In genomic region chr1:168057479-168057878, GRCm38 (mm10) we compare ENCODE assay signal across 26 mouse cellular contexts.
DNase-seq lines count a peak whose midpoint lies in the region; ATAC-seq and TF ChIP-seq lines count a peak whose summit lies in the region.
"Had no signal": no experiment of that assay in that cellular context is flagged by ENCODE, and none has a peak within 500 bp of the region (broad histone marks: within the 10 kb centered on the region; RNA-seq: fewer than 3 reads in every experiment).

No protein-coding gene starts in this region.

- DNase-seq in heart, adult 11 months, result peak; percentile 87
- DNase-seq in heart, postnatal 10 days, result no peak
- no peak for DNase-seq in lung, postnatal 0 days (ENCODE audit: low spot score)
- DNase-seq in lung, postnatal 4 days, result no peak
- DNase-seq in midbrain, postnatal 0 days (ENCODE audit: low spot score), result peak; percentile 22
- DNase-seq in midbrain, embryonic 14.5 days, result no peak
- DNase-seq in lung, postnatal 36 days, result peak; percentile 44
- DNase-seq: adrenal gland, adult 2 months; cerebellum, adult 8-10 months; cerebellum, postnatal 36 days; gastrocnemius, postnatal 14 days; heart, postnatal 36 days; kidney, adult 18-20 months; kidney, postnatal 36 days; thymus, postnatal 4 days had no signal

- WGBS in lung, postnatal 0 days, result 68% methylated on average over 9 of the region's 9 CpGs
- 49% methylated on average over 9 of the region's 9 CpGs for WGBS in midbrain, postnatal 0 days
- 53% methylated on average over 9 of the region's 9 CpGs for WGBS in midbrain, embryonic 14.5 days
- WGBS in intestine, embryonic 16.5 days, result 80% methylated on average over 9 of the region's 9 CpGs

- ATAC-seq in lung, postnatal 0 days, result 0 out of 2 replicates have a peak, but pooled peaks have one; percentile 28
- ATAC-seq in midbrain, postnatal 0 days (ENCODE audit: low FRiP score), result no peak
- ATAC-seq in midbrain, embryonic 14.5 days (ENCODE audit: low FRiP score, low TSS enrichment), result no peak
- no peak for ATAC-seq in intestine, embryonic 16.5 days
- ATAC-seq: activated CD4-positive, CD25-positive, alpha-beta regulatory T cell, adult 4 months; forebrain, embryonic 13.5 days; inflammation-experienced regulatory T-cells, adult 6 months had no signal

- H3K4me3 ChIP-seq in lung, postnatal 0 days (ENCODE audit: low read depth, low read length), result no peak overlapping the region
- H3K4me3 ChIP-seq in midbrain, postnatal 0 days (ENCODE audit: low read depth, low read length), result no peak overlapping the region
- no peak overlapping the region for H3K4me3 ChIP-seq in midbrain, embryonic 14.5 days (replicated peaks; ENCODE audit: low read depth, low read length)
- H3K4me3 ChIP-seq in intestine, embryonic 16.5 days (ENCODE audit: low read length), result no peak overlapping the region
- H3K4me3 ChIP-seq: forebrain, embryonic 13.5 days; heart, embryonic 15.5 days; kidney, embryonic 15.5 days; layer of hippocampus, adult 2 months; limb, embryonic 13.5 days had no signal

- no peaks in the 10 kb centered on the region for H3K27me3 ChIP-seq in lung, postnatal 0 days (replicated peaks; ENCODE audit: insufficient read depth, low read length)
- H3K27me3 ChIP-seq in midbrain, postnatal 0 days (ENCODE audit: insufficient read depth, low read length), result no peaks in the 10 kb centered on the region
- no peaks in the 10 kb centered on the region for H3K27me3 ChIP-seq in midbrain, embryonic 14.5 days (ENCODE audit: control insufficient read depth, insufficient read depth, low read length)
- H3K27me3 ChIP-seq in intestine, embryonic 16.5 days (replicated peaks; ENCODE audit: control insufficient read depth, insufficient read depth, low read length), result no peaks in the 10 kb centered on the region
- H3K27me3 ChIP-seq: forebrain, embryonic 13.5 days; heart, embryonic 15.5 days; kidney, embryonic 15.5 days had no signal

- no peak overlapping the region for H3K9ac ChIP-seq in lung, postnatal 0 days (replicated peaks; ENCODE audit: low read depth)
- no peak overlapping the region for H3K9ac ChIP-seq in midbrain, postnatal 0 days (replicated peaks; ENCODE audit: low read length, poor library complexity, severe bottlenecking)
- H3K9ac ChIP-seq in midbrain, embryonic 14.5 days (replicated peaks; ENCODE audit: low read length), result no peak overlapping the region
- no peak overlapping the region for H3K9ac ChIP-seq in intestine, embryonic 16.5 days (ENCODE audit: low read depth, low read length)
- H3K9ac ChIP-seq: forebrain, embryonic 13.5 days; heart, embryonic 15.5 days; hindbrain, embryonic 14.5 days; kidney, embryonic 15.5 days; limb, embryonic 13.5 days had no signal

- TF ChIP-seq EP300 in lung, postnatal 0 days (IDR thresholded peaks at IDR 0.05), result no peak

- no peak overlapping the region for H3K27ac ChIP-seq in lung, postnatal 0 days (ENCODE audit: low read length)
- no peak overlapping the region for H3K27ac ChIP-seq in midbrain, postnatal 0 days (ENCODE audit: low read depth, low read length)
- H3K27ac ChIP-seq in midbrain, embryonic 14.5 days (replicated peaks; ENCODE audit: low read depth, low read length), result no peak overlapping the region
- H3K27ac ChIP-seq in intestine, embryonic 16.5 days (ENCODE audit: low read length), result no peak overlapping the region
- H3K27ac ChIP-seq: forebrain, embryonic 13.5 days; heart, embryonic 15.5 days; hindbrain, embryonic 14.5 days; kidney, embryonic 15.5 days; layer of hippocampus, adult 2 months; limb, embryonic 13.5 days; macrophage had no signal

- no peaks in the 10 kb centered on the region for H3K9me3 ChIP-seq in lung, postnatal 0 days (ENCODE audit: low read length)
- H3K9me3 ChIP-seq in midbrain, postnatal 0 days (ENCODE audit: low read length), result no peaks in the 10 kb centered on the region
- H3K9me3 ChIP-seq in midbrain, embryonic 14.5 days (ENCODE audit: control insufficient read depth, low read length), result no peaks in the 10 kb centered on the region
- H3K9me3 ChIP-seq in intestine, embryonic 16.5 days (ENCODE audit: control insufficient read depth, low read length), result no peaks in the 10 kb centered on the region
- H3K9me3 ChIP-seq: forebrain, embryonic 13.5 days; heart, embryonic 15.5 days; kidney, embryonic 15.5 days; limb, embryonic 13.5 days had no signal

- TF ChIP-seq CTCF in lung, postnatal 0 days (IDR thresholded peaks at IDR 0.05), result no peak
- TF ChIP-seq CTCF in midbrain, postnatal 0 days (IDR thresholded peaks at IDR 0.05), result no peak

- H3K36me3 ChIP-seq in lung, postnatal 0 days (ENCODE audit: insufficient read depth, low read length), result no peaks in the 10 kb centered on the region
- no peaks in the 10 kb centered on the region for H3K36me3 ChIP-seq in midbrain, postnatal 0 days (ENCODE audit: insufficient read depth, low read length)
- H3K36me3 ChIP-seq in midbrain, embryonic 14.5 days (ENCODE audit: control insufficient read depth, insufficient read depth, low read length), result no peaks in the 10 kb centered on the region
- H3K36me3 ChIP-seq in intestine, embryonic 16.5 days (ENCODE audit: control insufficient read depth, insufficient read depth, low read length), result no peaks in the 10 kb centered on the region
- H3K36me3 ChIP-seq: heart, embryonic 15.5 days; kidney, embryonic 15.5 days; limb, embryonic 13.5 days had no signal

- no peak overlapping the region for H3K4me2 ChIP-seq in lung, postnatal 0 days (replicated peaks; ENCODE audit: low read depth, low read length)
- no peak overlapping the region for H3K4me2 ChIP-seq in midbrain, postnatal 0 days (ENCODE audit: low read depth, low read length, poor library complexity, severe bottlenecking)
- H3K4me2 ChIP-seq in midbrain, embryonic 14.5 days (ENCODE audit: low read length), result no peak overlapping the region
- no peak overlapping the region for H3K4me2 ChIP-seq in intestine, embryonic 16.5 days (ENCODE audit: low read depth, low read length)
- H3K4me2 ChIP-seq: forebrain, embryonic 13.5 days; heart, embryonic 15.5 days; hindbrain, embryonic 14.5 days; kidney, embryonic 15.5 days; limb, embryonic 13.5 days; liver, embryonic 11.5 days had no signal

- intact Hi-C loops in heart, postnatal 10 days (cut with DNase I), result no loop called here

- H3K4me1 ChIP-seq in lung, postnatal 0 days (ENCODE audit: insufficient read depth, low read depth, low read length), result no peaks in the 10 kb centered on the region
- H3K4me1 ChIP-seq in midbrain, postnatal 0 days (ENCODE audit: insufficient read depth, low read length), result no peaks in the 10 kb centered on the region
- H3K4me1 ChIP-seq in midbrain, embryonic 14.5 days (ENCODE audit: control insufficient read depth, insufficient read depth, low read length), result no peaks in the 10 kb centered on the region
- no peaks in the 10 kb centered on the region for H3K4me1 ChIP-seq in intestine, embryonic 16.5 days (ENCODE audit: control insufficient read depth, insufficient read depth, low read length)
- H3K4me1 ChIP-seq: heart, embryonic 15.5 days; limb, embryonic 13.5 days had no signal

Comparison
In these comparisons a context has a peak if more than half of its experiments do, and no peak if none do; other contexts are left out.
1. DNase-seq: peak in heart, adult 11 months (single experiment), midbrain, postnatal 0 days (single experiment) and lung, postnatal 36 days (single experiment); none in heart, postnatal 10 days (0 of 2), lung, postnatal 0 days (single experiment), lung, postnatal 4 days (0 of 2) and midbrain, embryonic 14.5 days (single experiment).